Mouse (Mus musculus) ovary, postnatal 10 days (tissue): ENCODE measurements around the gene Tbc1d13.

ENCODE experiments used
- DNase-seq: peaks from one replicate; pipeline ENCODE4 v3.0.0; 2022; ENCODE audit warnings: low spot score

Gene Tbc1d13

GRCm38 (mm10) chr2:30133613-30134377 lies at the start of gene Tbc1d13:
TSS of gene Tbc1d13 (plus strand) at chr2:30133746.
- DNase-seq = peak; percentile 98

- no peak for DNase-seq
These were observed 49.4 kb upstream of the Tbc1d13 start for GRCm38 (mm10) chr2:30084113-30084512.

GRCm38 (mm10) chr2:30084632-30085031 lies 48.9 kb upstream of the Tbc1d13 start:
- DNase-seq = no peak

GRCm38 (mm10) chr2:30087310-30087709 lies 46.2 kb upstream of the Tbc1d13 start:
- no peak for DNase-seq

- DNase-seq = no peak
These were observed 42.0 kb upstream of the Tbc1d13 start for GRCm38 (mm10) chr2:30091521-30091920.

- no peak for DNase-seq
These were observed 41.1 kb upstream of the Tbc1d13 start for GRCm38 (mm10) chr2:30092280-30092918.

- DNase-seq = peak; percentile 77
These were observed 39.9 kb upstream of the Tbc1d13 start, which contains the start of gene Zdhhc12 for GRCm38 (mm10) chr2:30093471-30094207. TSS of gene Zdhhc12 (minus strand) at chr2:30093648.

DNA sequence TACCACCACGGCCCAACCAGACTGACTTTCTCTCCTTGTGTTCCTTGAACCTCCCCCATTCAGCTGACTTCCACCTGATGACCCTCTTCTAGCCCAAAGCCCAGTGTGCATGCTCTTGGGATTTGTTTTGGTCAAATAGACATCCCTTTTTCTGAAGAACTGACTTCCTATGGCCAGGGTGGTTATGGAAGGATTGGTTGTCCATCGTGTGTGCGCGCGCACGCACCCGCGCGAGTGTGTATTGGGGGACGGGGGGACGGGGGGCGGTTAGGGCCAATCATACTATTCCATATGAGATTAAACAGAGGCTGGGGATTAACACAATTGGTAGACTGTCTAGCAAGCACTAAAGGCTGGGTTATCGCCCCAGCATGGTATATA lies 39.3 kb upstream of the Tbc1d13 start:
- no peak for DNase-seq

DNA sequence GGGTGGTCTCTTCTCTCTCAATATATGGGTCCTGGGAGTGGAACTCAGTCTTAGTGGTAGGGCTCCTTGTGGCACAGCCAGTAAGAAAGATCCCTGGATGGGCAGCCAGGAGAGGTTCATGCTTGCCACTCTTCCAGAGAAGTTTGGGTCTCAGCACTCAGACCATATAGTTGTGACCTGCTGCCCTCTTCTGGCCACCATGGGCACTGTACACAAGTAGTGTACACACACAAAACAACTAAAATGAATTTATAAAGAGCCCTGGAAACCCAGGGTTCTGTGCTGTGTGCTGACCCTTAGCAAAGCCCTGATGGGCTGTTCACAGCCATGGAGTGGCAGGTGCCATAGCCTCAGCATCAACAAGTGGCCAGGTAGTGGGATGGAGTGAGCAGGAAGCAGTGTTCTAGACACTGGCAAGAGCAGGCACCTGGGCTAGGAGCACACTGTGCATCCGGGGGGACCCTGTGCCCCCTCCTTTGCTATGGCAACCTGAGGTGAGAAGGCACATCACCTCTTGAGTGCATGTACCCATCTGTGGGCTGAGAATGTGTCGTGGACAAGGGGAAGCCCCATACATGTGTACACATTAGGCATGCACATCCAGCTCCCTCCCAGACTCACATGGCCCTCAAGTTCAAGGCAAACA lies 37.5 kb upstream of the Tbc1d13 start:
- DNase-seq = no peak

- no peak for DNase-seq
These were observed 33.3 kb upstream of the Tbc1d13 start for GRCm38 (mm10) chr2:30100214-30100613.

DNA sequence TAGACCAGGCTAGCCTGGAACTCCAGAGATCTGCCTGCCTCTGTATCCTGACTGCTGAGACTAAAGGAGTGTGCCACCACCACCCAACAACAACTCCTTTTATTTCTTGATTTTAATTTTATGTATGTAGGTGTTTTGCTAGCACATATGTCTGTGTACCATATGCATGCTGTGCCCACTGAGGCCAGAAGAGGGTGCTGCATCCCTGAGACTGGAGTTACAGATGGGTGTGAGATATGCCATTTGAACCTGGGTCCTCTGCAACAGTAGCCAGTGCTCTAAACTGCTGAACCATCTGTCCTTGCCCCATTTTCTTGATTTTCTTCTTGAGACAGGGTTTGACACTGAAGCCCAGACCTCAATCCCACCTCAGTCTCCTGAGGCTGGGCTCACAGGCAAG lies 27.2 kb upstream of the Tbc1d13 start:
- DNase-seq = no peak

DNA sequence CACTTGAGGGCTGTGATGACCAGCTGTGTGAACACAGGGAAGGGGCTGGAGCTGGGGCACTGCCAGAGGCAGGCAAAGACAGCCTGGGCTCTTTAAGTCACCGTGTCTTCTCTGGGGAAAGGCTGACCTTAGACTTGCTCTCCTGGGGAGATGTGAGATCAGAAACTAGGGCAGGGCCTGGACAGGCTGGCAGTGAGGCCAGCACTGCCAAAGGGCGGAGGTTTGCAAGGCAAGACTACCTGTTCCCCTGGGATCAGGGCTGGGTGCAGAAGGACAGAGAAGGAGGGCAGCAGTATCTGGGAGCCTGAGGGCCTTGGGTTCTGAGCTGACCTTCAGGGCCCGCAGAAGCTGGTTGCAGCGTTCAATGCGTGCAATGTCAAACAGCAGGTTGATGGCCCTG lies 25.9 kb upstream of the Tbc1d13 start:
- no peak for DNase-seq

DNA sequence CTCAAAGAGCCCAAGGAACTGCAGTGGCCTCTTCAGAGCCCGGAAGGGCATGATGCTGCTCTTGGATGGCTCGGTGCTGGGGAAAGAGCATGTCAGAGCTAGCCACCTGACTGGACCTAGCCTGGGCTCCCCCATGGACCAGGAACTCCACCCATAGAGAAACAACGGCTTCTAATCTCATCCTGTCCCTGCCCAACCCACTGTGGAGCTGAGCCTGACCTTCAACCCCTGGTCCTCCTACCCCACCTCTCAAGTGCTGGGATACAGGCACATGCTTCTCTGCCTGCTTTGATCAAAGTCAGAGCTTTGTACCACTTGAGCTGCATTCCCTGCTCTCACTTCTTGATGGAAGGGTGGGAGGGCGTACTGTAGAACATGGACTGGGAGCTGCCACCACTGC lies 25.3 kb upstream of the Tbc1d13 start:
- no peak for DNase-seq

GRCm38 (mm10) chr2:30111500-30111899 lies 22.0 kb upstream of the Tbc1d13 start:
- no peak for DNase-seq

DNA sequence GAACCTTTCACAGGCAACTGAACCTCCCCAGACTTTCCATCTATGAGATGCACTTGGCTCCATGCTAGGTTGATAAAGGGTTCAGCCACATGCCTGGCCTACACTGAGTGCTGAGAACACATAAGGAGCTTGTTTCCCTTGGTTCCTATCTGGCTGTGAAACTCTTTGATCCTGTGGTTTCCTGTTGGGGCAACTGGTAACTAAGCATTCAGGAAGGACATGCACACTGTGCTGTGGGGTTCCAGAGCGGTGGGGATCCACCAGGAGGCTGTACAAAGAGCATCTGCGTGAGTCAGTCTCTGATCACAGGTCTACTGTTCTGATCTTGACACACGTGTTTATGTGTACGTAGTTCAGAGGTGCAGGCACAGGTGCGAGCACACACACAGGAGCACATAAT lies 21.0 kb upstream of the Tbc1d13 start:
- DNase-seq = no peak

GRCm38 (mm10) chr2:30119641-30120051 lies 13.9 kb upstream of the Tbc1d13 start:
- DNase-seq = no peak

DNA sequence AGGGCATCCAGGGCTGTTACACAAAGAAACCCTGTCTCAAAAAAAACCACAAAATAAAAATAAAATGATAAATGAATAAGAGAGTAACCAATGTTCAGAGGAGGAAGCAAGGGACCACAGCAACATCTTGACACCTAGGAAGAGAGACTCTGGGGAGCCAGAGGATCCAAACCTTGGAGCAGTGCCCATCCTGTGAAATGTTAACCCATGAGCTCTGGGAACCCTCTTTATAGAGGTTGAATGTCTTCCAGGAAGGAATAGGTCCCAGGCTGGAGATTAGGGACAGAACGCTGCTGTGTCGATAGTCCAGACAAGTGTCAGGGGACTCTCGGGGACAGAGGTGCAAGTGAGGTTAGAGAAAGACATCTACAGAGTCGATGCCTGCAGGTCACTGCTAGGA lies 13.3 kb upstream of the Tbc1d13 start:
- DNase-seq = no peak

- no peak for DNase-seq
These were observed 10.8 kb upstream of the Tbc1d13 start for GRCm38 (mm10) chr2:30122766-30123165.

DNA sequence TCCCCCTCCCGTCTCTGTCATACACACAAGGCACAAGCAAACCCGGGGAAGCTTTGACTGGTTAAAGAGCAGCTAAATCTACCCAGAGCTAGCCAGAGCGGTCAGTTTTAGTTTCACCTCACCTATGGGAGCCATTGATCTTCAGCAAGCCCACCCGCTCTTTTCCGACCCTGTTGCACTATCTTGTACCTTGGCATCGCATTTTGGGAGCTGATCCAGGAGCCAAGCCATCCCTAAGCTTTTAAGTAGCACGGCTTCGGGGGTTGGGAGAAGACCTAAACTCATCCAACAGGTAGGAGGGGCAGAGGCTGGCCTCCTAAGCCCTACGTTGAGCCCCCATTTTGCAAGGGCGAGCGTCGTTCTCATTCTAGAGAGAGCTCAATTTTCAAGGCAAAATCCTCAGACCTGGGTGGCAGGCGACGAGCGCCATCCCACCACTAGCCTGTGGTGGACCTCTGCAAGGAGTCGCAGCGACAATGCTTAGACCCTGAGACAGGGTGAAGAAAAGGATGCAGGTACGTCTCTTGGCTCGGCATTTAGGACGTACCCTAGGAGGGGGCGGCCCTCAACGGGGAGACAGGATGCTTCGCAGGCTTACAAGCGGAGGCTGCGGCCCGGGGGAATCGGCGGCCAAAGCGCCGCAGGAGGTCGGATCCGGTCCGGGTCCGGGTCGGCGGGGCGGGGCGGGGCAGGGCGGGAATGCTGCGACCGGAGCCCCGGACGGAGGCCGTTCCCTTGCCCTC lies 9.6 kb upstream of the Tbc1d13 start:
- DNase-seq = no peak

- DNase-seq = peak; percentile 87
These were observed 8.9 kb upstream of the Tbc1d13 start, which contains the start of gene Zer1 for GRCm38 (mm10) chr2:30124472-30125274. TSS of gene Zer1 (minus strand) at chr2:30124585.

DNA sequence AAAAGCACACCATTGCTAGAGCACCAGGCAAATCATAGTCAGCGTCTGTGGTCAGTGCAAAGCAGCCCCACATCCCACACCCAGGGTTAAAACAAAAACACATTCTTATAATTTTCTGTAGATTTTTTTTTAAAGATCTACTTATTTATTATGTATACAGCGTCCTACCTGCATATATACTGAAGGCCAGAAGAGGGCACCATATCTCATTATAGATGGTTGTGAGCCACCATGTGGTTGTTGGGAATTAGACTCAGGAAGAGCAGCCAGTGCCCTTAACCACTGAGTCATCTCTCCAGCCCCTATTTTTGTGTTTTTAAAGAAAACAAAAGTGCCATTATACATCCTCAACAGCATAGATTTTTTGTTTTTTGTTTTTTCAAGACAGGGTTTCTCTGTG lies 4.8 kb upstream of the Tbc1d13 start:
- DNase-seq = no peak
